Mouse (Mus musculus): ENCODE measurements around the gene Higd1a. TPM values are rescaled to one million over a fixed set of nuclear protein-coding genes. Genes with fewer than 3 reads are reported as not detected.
A peak's percentile ranks its signal among the peaks of the same experiment; 100 is the strongest.

Higd1a gene
- total RNA-seq, 2 experiments from 2014 or later, result 208 to 239 TPM

GRCm38 (mm10) chr9:121882015-121882457, 23.9 kb upstream of the Higd1a start:
- intact Hi-C loops (cut with DNase I), result no loop called here
- peak; percentile 30 for DNase-seq (ENCODE audit: low spot score)

DNA sequence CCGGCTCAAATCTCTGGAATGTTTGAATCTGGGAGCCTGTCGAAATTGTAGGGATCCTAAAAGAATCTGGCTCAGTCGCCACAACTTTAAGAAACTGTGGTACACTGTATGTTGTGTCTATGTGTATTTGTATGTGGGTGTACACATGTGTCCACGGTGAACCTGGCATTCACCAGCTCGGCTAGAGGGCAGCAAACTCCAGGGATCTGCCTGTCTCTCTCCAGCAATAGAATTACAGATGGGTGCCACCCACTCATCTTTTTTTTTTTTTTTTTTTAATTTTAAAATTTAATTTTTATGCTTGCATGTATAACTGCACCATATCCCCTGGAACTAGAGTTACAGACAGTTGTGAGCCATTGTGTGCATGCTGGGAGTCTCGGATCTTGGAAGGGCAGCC, 23.1 kb upstream of the Higd1a start:
- DNase-seq (ENCODE audit: low spot score), result no peak
- intact Hi-C loops (cut with DNase I), result no loop called here

- DNase-seq (ENCODE audit: low spot score), result peak; percentile 46
- intact Hi-C loops (cut with DNase I), result no loop called here
Observed at GRCm38 (mm10) chr9:121880840-121881239, 22.7 kb upstream of the Higd1a start.

GRCm38 (mm10) chr9:121877052-121877740, 19.0 kb upstream of the Higd1a start:
- intact Hi-C loops (cut with DNase I), result loop anchor here (1.0 to 5.0 kb wide), 2 partner anchors 30 to 110 kb away; no protein-coding TSS in a partner anchor
- DNase-seq (ENCODE audit: low spot score), result no peak

DNA sequence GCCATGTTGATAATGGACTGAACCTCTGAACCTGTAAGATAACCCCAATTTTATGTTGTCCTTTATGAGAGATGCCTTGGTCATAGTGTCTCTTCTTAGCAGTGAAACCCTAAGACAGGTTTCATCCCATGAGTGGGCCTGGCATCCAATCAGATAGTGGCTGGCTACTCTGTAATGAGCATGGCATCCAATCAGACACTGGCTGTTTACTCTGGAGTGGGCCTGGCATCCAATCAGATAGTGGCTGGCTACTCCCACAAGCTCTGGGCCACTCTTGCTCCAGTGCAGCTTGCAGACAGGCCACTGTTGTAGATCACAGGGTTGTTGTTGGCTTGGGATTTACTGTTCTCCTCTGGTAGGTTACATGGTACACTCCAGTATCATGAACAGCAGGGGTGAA, 15.4 kb upstream of the Higd1a start:
- no peak for DNase-seq (ENCODE audit: low spot score)
- intact Hi-C loops (cut with DNase I), result no loop called here

DNA sequence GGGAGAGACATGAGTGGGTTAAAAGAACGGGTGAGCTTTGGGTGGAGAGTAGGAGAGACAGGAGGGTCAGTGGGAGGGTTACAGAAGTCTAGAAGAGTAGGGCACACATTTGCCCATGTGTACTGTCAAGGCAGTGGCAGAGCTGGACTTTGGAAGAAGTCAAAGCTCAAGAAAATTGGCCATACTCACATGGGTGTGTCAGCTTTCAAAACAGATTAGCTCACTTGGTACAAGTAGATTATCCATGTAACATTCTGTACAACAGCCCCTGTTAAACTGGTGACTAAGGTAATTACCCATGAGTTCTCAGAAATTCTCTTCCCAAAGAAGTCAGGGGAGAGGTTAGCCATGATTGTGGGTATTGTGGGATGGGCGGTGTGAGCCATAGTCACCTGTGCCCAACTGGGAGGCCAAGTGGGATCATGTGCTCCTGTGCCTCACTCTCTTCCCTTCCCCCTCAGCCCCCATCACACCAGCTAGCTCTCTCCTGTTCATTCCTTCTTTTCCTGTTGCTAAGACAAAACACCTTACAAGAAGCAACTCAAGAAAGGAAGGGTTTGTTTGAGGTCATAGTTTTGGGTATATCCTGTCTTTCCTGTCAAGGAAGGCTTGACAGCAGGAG, 14.0 kb upstream of the Higd1a start:
- intact Hi-C loops (cut with DNase I), result no loop called here

DNA sequence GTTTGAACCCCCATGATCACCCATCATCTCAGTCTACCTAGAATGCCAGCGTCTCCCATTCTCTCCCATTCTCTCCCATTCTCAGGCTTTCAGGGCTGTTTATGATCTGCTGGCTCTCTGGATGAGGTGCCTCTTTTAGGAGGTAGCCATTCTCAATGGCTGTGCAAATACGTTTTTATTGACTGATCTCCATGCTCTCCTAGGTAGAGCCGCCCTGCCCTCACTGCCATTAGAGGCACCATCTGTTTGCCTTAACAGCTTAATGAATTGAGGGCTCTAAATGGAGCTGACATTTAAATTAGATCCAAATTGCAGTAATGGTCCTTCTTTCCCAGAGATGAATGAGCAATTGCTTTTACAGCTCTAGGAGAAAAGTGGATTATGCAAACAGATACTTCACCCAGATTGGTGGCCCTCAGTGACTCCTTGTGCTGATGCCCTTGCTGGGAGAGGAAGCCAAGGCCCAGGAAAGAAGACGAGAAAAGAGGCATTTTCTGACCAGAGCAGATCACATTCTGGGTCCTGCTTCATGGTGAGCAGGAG, 11.9 kb upstream of the Higd1a start:
- DNase-seq (ENCODE audit: low spot score), result no peak
- intact Hi-C loops (cut with DNase I), result no loop called here

More for the DNA sequence above, 14.0 kb upstream of the Higd1a start:
- no peak for DNase-seq (ENCODE audit: low spot score)

- no peak for DNase-seq (ENCODE audit: low spot score)
- intact Hi-C loops (cut with DNase I), result no loop called here
Observed at GRCm38 (mm10) chr9:121869432-121869831, 11.3 kb upstream of the Higd1a start.

- intact Hi-C loops (cut with DNase I), result no loop called here
- no peak for DNase-seq (ENCODE audit: low spot score)
Observed at GRCm38 (mm10) chr9:121868236-121868635, 10.1 kb upstream of the Higd1a start.

GRCm38 (mm10) chr9:121867632-121868031, 9.5 kb upstream of the Higd1a start:
- DNase-seq (ENCODE audit: low spot score), result no peak
- intact Hi-C loops (cut with DNase I), result no loop called here

DNA sequence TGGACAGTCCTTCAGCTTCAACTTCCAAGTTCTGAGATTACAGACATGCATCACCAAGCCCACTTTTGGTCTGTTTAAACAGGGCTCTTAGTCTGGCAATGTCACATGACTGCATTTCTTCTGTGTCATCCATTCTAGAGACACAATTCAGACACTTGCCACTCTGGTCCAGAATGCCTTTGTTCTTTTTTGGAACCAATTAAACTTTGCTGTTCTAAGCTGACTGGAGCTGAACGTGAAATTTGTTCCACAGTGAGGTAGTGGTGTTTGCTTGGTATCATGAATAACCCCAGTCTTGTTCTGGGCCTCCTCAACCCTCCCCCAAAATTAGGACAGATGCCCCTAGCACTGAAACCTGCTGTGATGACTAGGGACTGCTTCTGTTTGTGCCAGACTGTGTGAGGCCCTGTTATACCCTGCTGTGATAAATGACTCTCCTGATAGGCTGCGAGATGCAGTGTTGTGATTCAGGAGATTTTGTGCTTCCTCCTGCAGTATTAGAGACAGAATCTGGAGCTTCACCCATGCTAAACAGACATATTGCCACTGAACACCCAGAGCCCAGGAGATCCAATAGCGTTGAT, 7.4 kb upstream of the Higd1a start:
- intact Hi-C loops (cut with DNase I), result no loop called here
- DNase-seq (ENCODE audit: low spot score), result no peak

- intact Hi-C loops (cut with DNase I), result no loop called here
- DNase-seq (ENCODE audit: low spot score), result no peak
Observed at GRCm38 (mm10) chr9:121864837-121865236, 6.7 kb upstream of the Higd1a start.

DNA sequence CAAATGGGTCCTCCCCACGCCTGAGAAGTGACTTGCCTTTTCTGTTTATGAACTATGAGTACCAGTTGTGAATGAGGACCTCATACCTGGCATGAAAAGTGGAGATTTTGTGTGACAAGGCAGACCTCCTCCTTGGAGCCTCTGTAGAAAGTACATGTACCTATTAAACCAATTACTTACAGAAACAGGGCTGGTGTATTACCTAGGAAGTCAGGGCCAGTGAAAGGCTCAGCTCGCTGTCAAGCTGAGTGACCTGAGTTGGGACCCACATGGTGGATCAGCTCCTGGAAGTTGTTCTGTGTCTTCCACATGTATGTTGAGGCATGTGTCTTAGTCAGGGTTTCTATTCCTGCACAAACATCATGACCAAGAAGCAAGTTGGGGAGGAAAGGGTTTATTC, 2.8 kb upstream of the Higd1a start:
- intact Hi-C loops (cut with DNase I), result no loop called here
- DNase-seq (ENCODE audit: low spot score), result no peak

- intact Hi-C loops (cut with DNase I), result no loop called here
Observed at GRCm38 (mm10) chr9:121859345-121859744, 1.2 kb upstream of the Higd1a start.

DNA sequence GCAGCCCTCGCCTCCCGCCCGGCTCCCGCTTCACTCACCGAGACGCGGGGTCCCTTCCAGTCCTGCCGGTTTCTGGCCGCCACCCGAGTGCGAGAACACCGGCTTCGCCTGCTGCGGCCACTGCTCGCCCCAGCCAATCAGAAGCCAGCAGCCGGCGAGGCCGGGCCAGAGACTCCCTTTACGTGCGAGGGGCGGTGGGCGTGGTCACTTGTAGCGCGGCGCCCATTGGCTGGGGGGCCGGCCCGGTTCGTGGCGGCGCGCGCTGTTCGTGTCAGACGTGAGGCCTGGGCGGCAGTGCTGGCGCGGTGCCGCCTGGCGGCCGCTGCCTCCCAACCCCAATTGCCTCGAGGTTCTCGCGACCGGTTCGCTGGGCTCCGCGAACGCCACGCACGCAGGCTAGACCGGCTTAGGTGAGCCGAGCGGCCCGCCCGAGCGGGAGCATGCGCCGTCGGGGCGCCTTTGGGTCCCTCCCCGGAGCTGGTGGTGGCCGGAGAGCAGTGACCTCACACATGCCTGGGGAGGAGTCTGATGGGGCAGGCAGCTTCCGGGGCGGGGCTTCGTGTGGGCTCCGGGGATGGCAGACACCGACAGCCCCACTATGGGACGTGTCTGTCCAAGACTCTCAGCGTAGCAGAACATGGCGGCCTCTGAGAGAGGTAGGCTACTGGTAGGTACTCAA, 549 bp downstream of the Higd1a start:
- intact Hi-C loops (cut with DNase I), result no loop called here
- peak; percentile 98 for DNase-seq (ENCODE audit: low spot score)

More at GRCm38 (mm10) chr9:121859345-121859744, 1.2 kb upstream of the Higd1a start:
- no peak for DNase-seq (ENCODE audit: low spot score)

GRCm38 (mm10) chr9:121856649-121857416, 1.3 kb downstream of the Higd1a start:
- DNase-seq (ENCODE audit: low spot score), result no peak
- intact Hi-C loops (cut with DNase I), result no loop called here

DNA sequence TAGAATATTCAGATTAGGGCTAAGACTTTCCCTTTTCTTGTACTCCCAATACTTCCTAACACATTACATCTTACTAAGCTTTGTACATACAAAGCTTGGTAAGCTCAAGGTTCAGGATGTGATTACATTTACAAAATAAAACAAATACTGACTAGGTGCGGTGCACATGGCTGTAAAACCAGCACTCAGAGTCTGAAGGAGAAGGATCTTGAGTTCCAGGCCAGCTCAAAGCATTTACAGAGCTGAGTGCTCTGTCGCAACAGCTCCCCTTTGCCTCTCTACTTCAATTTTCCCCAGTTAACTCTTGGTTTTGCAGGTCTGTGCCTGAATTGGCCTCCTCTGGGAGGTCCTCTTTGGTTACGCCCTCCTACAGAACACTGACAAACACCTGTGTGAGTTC, 3.9 kb downstream of the Higd1a start:
- intact Hi-C loops (cut with DNase I), result no loop called here

DNA sequence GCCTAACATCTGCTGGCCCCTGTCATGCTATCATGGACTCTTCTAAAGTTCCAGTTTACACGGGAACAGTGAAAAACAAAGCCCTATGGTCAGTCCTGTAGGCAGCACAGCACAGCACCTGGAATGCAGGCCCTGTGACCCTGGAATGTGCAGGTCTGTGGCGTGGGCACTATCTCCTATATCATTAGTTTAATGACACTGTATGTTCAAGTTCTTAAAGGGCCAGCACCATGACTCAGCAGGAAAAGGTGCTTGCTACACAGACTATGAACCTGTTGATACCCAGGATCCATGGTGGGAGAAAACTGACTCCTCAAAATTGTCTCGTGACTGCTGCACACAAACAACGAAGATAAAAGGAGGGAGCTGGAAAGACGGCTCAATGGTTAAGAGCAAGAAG, 10.3 kb downstream of the Higd1a start:
- DNase-seq (ENCODE audit: low spot score), result no peak
- intact Hi-C loops (cut with DNase I), result loop anchor here (1.0 to 5.0 kb wide), 2 partner anchors 29 to 139 kb away; no protein-coding TSS in a partner anchor

More for the DNA sequence above, 3.9 kb downstream of the Higd1a start:
- DNase-seq (ENCODE audit: low spot score), result no peak

GRCm38 (mm10) chr9:121847138-121847537, 11.0 kb downstream of the Higd1a start:
- intact Hi-C loops (cut with DNase I), result loop anchor here (1.0 to 5.0 kb wide), 2 partner anchors 30 to 140 kb away; no protein-coding TSS in a partner anchor
- DNase-seq (ENCODE audit: low spot score), result no peak
